Mouse (Mus musculus) heart, adult 2 months (tissue): ENCODE measurements at regions not wholly inside any gene's neighbourhood (a gene's known extent, or its start where the extent isn't known, plus 50 kb on each side); places are given as distances from the start of the nearest gene placed in this dataset.

Source experiments
- DNase-seq, 2 experiments: peaks; one replicate each; pipeline ENCODE4 v3.0.0; 2021
- H3K27ac ChIP-seq: fragments of 200-600 bp; 2 replicates; pipeline ENCODE4 v1.8.1; 2022
- H3K27me3 ChIP-seq: fragments of 200-500 bp; 2 replicates; pipeline ENCODE4 v1.6.1; 2012; ENCODE audit warnings: mild to moderate bottlenecking, low read length, inconsistent platforms, mixed read lengths; ENCODE audit not compliant: control insufficient read depth, insufficient read depth
- H3K36me3 ChIP-seq: fragments of 200-500 bp; 2 replicates; pipeline ENCODE4 v1.6.1; 2012; ENCODE audit warnings: low read length, inconsistent platforms; ENCODE audit not compliant: control insufficient read depth, insufficient read depth
- H3K4me1 ChIP-seq: fragments of 200-500 bp; 2 replicates; pipeline ENCODE4 v1.6.1; 2011; ENCODE audit warnings: low read length; ENCODE audit not compliant: control insufficient read depth, insufficient read depth
- H3K4me3 ChIP-seq: fragments of 200-600 bp; 2 replicates; pipeline ENCODE4 v1.8.1; 2022
- H3K79me2 ChIP-seq: fragments of 200-500 bp; replicated peaks from 2 replicates; pipeline ENCODE4 v1.6.1; 2012; ENCODE audit warnings: mild to moderate bottlenecking, inconsistent platforms, low read length, moderate library complexity, mixed read lengths; ENCODE audit not compliant: control insufficient read depth, insufficient read depth
- H3K9ac ChIP-seq: fragments of 200-500 bp; 2 replicates; pipeline ENCODE4 v1.6.1; 2012; ENCODE audit warnings: low read depth, mild to moderate bottlenecking, control low read depth, inconsistent platforms, low read length, mixed read lengths
- CTCF ChIP-seq: fragments of 200-600 bp; IDR thresholded peaks from 2 replicates; pipeline ENCODE4 v1.8.1; 2022; ENCODE audit warnings: antibody characterized with exemption, mild to moderate bottlenecking, moderate library complexity
- EP300 ChIP-seq: fragments of 200-500 bp; IDR thresholded peaks from 2 replicates; pipeline ENCODE4 v1.6.1; 2011; ENCODE audit warnings: low read depth, low read length, control low read depth; ENCODE audit not compliant: insufficient read depth
- POLR2A ChIP-seq: fragments of 200-500 bp; IDR thresholded peaks from 2 replicates; pipeline ENCODE4 v1.6.1; 2011; ENCODE audit warnings: mild to moderate bottlenecking, low read depth, low read length, control low read depth; ENCODE audit not compliant: insufficient read depth
- WGBS: fragments of 180-500 bp; shearing (Covaris S2); methylation state at CpG from one replicate; pipeline ENCODE4 v1.1.7; 2018; 5-methylcytosine and 5-hydroxymethylcytosine counted together
- intact Hi-C: fragments of 180-260 bp; cut with DNase I; formaldehyde crosslinking; loops from one replicate; pipeline ENCODE4 v1.15.1; 2025

DNA sequence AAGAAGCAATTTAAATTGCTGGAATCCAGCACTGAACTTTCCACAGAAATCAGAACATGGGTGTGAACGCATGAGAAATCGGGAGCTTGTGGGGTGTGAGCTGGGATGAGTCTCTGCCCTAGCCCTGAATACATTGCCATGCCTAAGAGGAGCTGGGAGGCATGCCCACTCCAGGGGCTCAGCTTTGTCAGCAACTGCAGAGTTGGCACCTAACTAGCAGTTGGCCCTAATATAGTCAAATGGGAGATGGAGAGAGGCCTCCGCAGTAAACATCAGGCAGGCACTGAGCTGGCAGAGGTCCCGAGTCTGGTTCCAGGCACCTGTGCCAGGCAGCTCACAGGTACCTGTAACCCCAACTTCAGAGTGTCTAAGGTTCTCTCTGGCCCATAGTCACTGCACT lies 260.1 kb upstream of the Cdh4 start:
- Histone ChIP-seq H3K79me2 (no peaks in the 10 kb centered on the region), H3K36me3 (no peaks in the 10 kb centered on the region), H3K9ac (no peak overlapping the region), H3K27me3 (no peaks in the 10 kb centered on the region; the same call in 1 of the 2 replicates), H3K4me1 (no peaks in the 10 kb centered on the region), H3K4me3 (no peak overlapping the region), H3K27ac (no peak overlapping the region)
- TF ChIP-seq POLR2A (no peak), EP300 (no peak), CTCF (no peak)
- no peak for DNase-seq
- intact Hi-C loops: no loop called here
- 88% methylated on average over 4 of the region's 4 CpGs for WGBS

DNA sequence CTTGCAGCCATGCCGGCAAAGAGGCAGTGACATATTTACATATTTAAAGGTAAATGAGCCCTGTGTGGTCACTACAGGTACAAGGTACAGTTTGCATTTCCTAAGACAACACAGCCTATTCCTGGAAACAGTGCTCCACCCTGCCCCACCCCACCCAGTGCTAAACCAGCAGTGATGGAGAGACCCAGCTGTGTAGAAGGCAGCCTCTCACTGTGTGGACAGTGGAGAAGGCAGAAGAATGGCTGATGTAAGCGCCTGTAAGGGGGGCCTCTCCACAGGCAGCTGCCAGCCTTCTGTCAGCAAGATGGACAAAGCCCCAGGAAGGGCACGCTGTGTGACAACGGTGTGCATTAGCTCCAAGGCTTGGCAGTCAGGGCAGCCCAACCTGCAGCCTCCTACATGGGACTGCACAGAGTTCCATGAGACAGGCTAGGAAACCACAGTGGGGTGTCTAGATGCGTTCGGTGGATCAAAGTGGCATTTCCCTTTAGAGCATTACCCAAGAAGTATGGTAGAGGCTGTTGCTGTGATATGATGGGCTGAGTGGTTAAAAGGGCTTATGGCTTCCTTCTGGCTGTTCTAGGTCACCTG lies 249.2 kb upstream of the Cdh4 start:
- intact Hi-C loops: loop anchor here (5.0 kb wide), 2 partner anchors 566 to 616 kb away; no protein-coding TSS in a partner anchor
- H3K27ac ChIP-seq: no peak overlapping the region

DNA sequence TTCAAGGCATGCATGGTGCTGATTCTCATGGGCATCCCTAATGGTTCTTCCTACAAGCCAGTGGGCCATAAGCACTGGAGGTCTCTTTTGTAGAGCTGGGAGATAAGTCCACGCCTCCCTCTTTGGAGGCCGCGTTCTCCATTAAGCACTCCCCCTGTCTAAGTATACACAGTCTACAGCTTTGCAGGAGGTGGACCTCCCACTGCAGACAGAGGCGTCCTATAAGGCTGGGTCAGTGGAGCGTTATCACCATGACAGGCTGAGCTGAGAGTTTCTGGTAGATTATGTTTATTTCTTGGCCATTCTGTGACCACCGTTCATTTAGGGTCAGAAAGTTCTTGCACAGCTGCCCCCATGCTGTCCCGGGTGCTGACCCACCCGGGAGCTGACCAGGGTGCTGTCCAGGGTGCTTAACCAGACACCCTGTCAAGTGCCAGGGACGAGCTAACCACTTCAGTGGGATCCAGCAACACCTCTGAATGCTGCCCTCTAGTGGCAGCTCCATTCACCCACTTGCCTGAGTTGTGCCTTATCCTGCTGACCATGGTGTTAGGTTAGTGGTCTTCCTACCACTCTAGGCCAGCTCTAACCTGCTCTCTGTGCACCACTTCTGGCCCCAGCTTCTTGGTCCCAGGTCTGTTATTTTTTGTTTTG lies 248.6 kb upstream of the Cdh4 start:
- WGBS: 39% methylated on average over 9 of the region's 9 CpGs
- TF ChIP-seq POLR2A: no peak
- peak; percentile 80 for TF ChIP-seq CTCF
- 0 out of 2 replicates have a peak, but pooled peaks have one; percentile 30 for TF ChIP-seq EP300
- no peaks in the 10 kb centered on the region for H3K36me3 ChIP-seq
- no peaks in the 10 kb centered on the region for H3K79me2 ChIP-seq
- H3K27me3 ChIP-seq: no peaks in the 10 kb centered on the region
- intact Hi-C loops: loop anchor here (5.0 kb wide), 2 partner anchors 566 to 616 kb away; no protein-coding TSS in a partner anchor
- DNase-seq: peak; percentile 47 to 49
- no peaks in the 10 kb centered on the region for H3K4me1 ChIP-seq
- no peak overlapping the region for H3K4me3 ChIP-seq
- H3K27ac ChIP-seq: no peak overlapping the region
- no peak overlapping the region for H3K9ac ChIP-seq

More for the DNA sequence above, 249.2 kb upstream of the Cdh4 start:
- no peaks in the 10 kb centered on the region for H3K36me3 ChIP-seq
- WGBS: 66% methylated on average over 6 of the region's 6 CpGs
- no peaks in the 10 kb centered on the region for H3K79me2 ChIP-seq
- no peak overlapping the region for H3K4me3 ChIP-seq
- no peak for DNase-seq
- no peak overlapping the region for H3K9ac ChIP-seq
- H3K27me3 ChIP-seq: no peaks in the 10 kb centered on the region
- H3K4me1 ChIP-seq: no peaks in the 10 kb centered on the region
- TF ChIP-seq EP300: no peak
- TF ChIP-seq POLR2A: no peak
- TF ChIP-seq CTCF: no peak

DNA sequence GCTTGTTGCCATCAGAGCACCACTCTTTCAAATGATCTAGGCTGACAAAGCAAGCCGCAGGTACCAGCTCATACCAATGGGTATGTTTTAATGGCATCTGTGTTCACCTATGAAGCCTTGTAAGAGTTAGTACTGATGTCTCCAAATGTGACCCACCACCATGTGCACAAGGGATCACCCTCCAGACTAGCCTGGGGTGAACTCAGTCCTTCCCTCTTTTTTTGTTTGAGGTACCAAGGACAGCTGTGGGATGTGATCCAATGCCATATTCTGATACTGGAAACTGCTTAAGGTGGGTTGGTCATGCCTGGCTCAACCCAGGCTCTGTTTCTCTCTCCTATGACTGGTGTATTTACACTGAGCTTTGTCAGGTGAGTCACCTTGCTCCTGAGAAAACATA lies 244.8 kb upstream of the Cdh4 start:
- Histone ChIP-seq H3K79me2 (no peaks in the 10 kb centered on the region), H3K9ac (no peak overlapping the region), H3K27ac (no peak overlapping the region), H3K4me1 (no peaks in the 10 kb centered on the region), H3K27me3 (no peaks in the 10 kb centered on the region), H3K36me3 (no peaks in the 10 kb centered on the region), H3K4me3 (no peak overlapping the region)
- 81% methylated on average over 1 of the region's 1 CpGs for WGBS
- intact Hi-C loops: no loop called here
- no peak for DNase-seq
- TF ChIP-seq CTCF (no peak), EP300 (no peak), POLR2A (no peak)

DNA sequence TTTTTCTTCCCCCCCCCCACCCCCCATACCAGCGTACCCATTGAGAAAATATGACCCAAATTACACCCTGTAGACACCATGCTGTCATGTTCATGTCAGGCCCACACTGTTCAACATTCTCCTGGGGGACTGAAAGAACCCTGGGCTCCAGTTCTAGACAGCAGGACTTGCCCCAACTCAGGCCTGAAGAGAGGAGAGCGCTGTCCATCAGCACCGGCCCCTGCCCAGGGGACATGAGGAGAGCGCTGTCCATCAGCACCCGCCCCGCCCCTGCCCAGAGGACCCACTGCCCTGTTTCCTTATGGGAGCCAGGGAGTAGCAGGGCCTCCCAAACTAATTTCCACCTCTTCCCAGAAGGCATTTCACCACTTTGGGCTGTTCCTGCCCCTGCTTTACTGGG lies 241.7 kb upstream of the Cdh4 start:
- Histone ChIP-seq H3K79me2 (no peaks in the 10 kb centered on the region), H3K27me3 (no peaks in the 10 kb centered on the region), H3K4me3 (no peak overlapping the region), H3K36me3 (no peaks in the 10 kb centered on the region), H3K4me1 (no peaks in the 10 kb centered on the region), H3K9ac (no peak overlapping the region), H3K27ac (no peak overlapping the region)
- DNase-seq: peak; percentile 4 to 22
- 7% methylated on average over 6 of the region's 6 CpGs for WGBS
- intact Hi-C loops: no loop called here
- TF ChIP-seq POLR2A (no peak), EP300 (no peak), CTCF (no peak)

DNA sequence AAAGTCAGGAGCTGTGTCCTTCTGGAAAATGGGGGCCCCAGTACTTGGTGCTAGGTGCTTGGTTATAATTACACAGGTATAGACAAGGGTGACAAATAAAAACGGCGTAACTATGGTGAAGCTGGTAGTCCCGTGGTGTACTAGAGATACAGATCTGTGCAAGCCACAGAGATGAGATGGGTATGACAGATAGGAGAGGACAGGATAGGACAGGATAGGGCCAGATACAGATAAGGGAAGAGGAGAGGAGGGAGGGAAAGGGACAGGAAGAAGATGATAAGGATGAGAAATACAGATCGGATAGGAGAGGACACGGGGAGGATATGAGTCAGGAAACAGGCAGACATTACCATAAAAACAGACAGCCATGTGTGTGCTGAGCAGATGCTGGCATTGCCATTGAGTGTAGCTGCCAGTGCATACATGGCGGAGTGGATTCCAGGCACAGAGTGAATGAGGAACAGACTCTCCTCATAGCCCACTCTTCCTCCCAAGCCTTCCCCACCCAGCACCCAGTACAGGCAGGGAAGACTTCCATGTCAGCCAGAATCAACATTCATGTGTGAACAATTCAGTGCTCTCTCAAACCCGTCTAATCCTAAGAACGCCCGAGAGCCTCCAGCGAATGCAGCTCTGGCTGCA lies 231.9 kb upstream of the Cdh4 start:
- Histone ChIP-seq H3K27me3 (no peaks in the 10 kb centered on the region), H3K4me3 (no peak overlapping the region), H3K4me1 (no peaks in the 10 kb centered on the region), H3K36me3 (no peaks in the 10 kb centered on the region), H3K27ac (no peak overlapping the region), H3K9ac (no peak overlapping the region), H3K79me2 (no peaks in the 10 kb centered on the region)
- TF ChIP-seq POLR2A: no peak
- no peak for TF ChIP-seq CTCF
- no peak for TF ChIP-seq EP300
- WGBS: 68% methylated on average over 10 of the region's 10 CpGs
- intact Hi-C loops: no loop called here
- DNase-seq: no peak
